Comparison of ENCODE assay signal across 8 mouse cellular contexts in genomic region chr17:33950131-33950625, GRCm38 (mm10). TPM values are rescaled to one million over a fixed set of nuclear protein-coding genes. Genes with fewer than 3 reads are reported as not detected.
DNase-seq lines count a peak whose midpoint lies in the region; ATAC-seq and TF ChIP-seq lines count a peak whose summit lies in the region.

No protein-coding gene starts in this region.

- ATAC-seq in heart, embryonic 11.5 days (replicated peaks; ENCODE audit: insufficient number of reproducible peaks, low FRiP score, low TSS enrichment) = no peak
- ATAC-seq in G1E (ENCODE audit: extremely low read depth, insufficient number of reproducible peaks, low FRiP score, poor library complexity, severe bottlenecking) = no peak
- ATAC-seq in heart, embryonic 15.5 days (replicated peaks; ENCODE audit: insufficient number of reproducible peaks, insufficient read depth, low FRiP score, low read depth) = no peak
- ATAC-seq in erythroid progenitor cell, adult 5-6 weeks (replicated peaks; ENCODE audit: low FRiP score, poor library complexity, severe bottlenecking) = no peak

- DNase-seq in heart, postnatal 4 days = no peak
- no peak for DNase-seq in G1E (ENCODE audit: low spot score)
- no peak for DNase-seq in adrenal gland, adult 8-10 months
- no peak for DNase-seq in ovary, postnatal 14 days (ENCODE audit: low spot score)

- H3K9ac ChIP-seq in heart, embryonic 11.5 days (ENCODE audit: low read depth, low read length) = peak overlapping the region; percentile 77; the same call in 1 of the 2 replicates
- H3K9ac ChIP-seq in heart, embryonic 15.5 days = peak overlapping the region; percentile 73

- peak overlapping the region; percentile 53 for H3K4me3 ChIP-seq in heart, embryonic 11.5 days (ENCODE audit: low read depth, low read length)
- H3K4me3 ChIP-seq in G1E (ENCODE audit: low read depth, low read length) (peak overlapping the region; percentile 93; the same call in 1 of the 2 replicates), macrophage (ENCODE audit: inconsistent target) (peak overlapping the region; percentile 41; the same call in 1 of the 2 replicates)
- H3K4me3 ChIP-seq in heart, embryonic 15.5 days = peak overlapping the region; percentile 61

- WGBS in heart, embryonic 11.5 days (ENCODE audit: insufficient replicate concordance) = 73% methylated on average over 10 of the region's 10 CpGs
- WGBS in heart, embryonic 15.5 days = 69% methylated on average over 10 of the region's 10 CpGs
- WGBS in macrophage (ENCODE audit: missing documents) = 83% methylated on average over 10 of the region's 10 CpGs

- H3K4me2 ChIP-seq in heart, embryonic 11.5 days = peak overlapping the region; percentile 96
- H3K4me2 ChIP-seq in heart, embryonic 15.5 days = peak overlapping the region; percentile 97

- no peak overlapping the region for H3K27ac ChIP-seq in heart, embryonic 11.5 days (ENCODE audit: low read depth, low read length)
- peak overlapping the region; percentile 89; the same call in 1 of the 2 replicates for H3K27ac ChIP-seq in heart, embryonic 15.5 days
- no peak overlapping the region for H3K27ac ChIP-seq in macrophage

- peaks cover 39% of the 10 kb centered on the region for H3K4me1 ChIP-seq in heart, embryonic 11.5 days (ENCODE audit: control insufficient read depth, insufficient read depth, low read length)
- peaks cover 64% of the 10 kb centered on the region for H3K4me1 ChIP-seq in G1E (ENCODE audit: insufficient read depth, low read depth, low read length)
- H3K4me1 ChIP-seq in heart, embryonic 15.5 days (replicated peaks) = peaks cover 53% of the 10 kb centered on the region

- H3K27me3 ChIP-seq in heart, embryonic 11.5 days (ENCODE audit: control insufficient read depth, insufficient read depth, low read length) = no peaks in the 10 kb centered on the region
- no peaks in the 10 kb centered on the region for H3K27me3 ChIP-seq in G1E (ENCODE audit: insufficient read depth, low read length)
- H3K27me3 ChIP-seq in heart, embryonic 15.5 days = no peaks in the 10 kb centered on the region

- peaks cover 54% of the 10 kb centered on the region for H3K79me2 ChIP-seq in macrophage (ENCODE audit: inconsistent target)

- no peak for TF ChIP-seq CTCF in G1E (IDR thresholded peaks at IDR 0.05; ENCODE audit: low read depth, low read length)

- H3K36me3 ChIP-seq in heart, embryonic 11.5 days (ENCODE audit: control insufficient read depth, insufficient read depth, low read length) = peaks cover 23% of the 10 kb centered on the region
- peaks cover 98% of the 10 kb centered on the region for H3K36me3 ChIP-seq in G1E (replicated peaks)
- peaks cover 38% of the 10 kb centered on the region for H3K36me3 ChIP-seq in heart, embryonic 15.5 days
- H3K36me3 ChIP-seq in macrophage (ENCODE audit: inconsistent target) = peaks cover 17% of the 10 kb centered on the region; the same call in 1 of the 2 replicates

- no peaks in the 10 kb centered on the region for H3K9me3 ChIP-seq in heart, embryonic 11.5 days (replicated peaks; ENCODE audit: control insufficient read depth, low read length)
- no peaks in the 10 kb centered on the region for H3K9me3 ChIP-seq in G1E (replicated peaks)
- no peaks in the 10 kb centered on the region for H3K9me3 ChIP-seq in heart, embryonic 15.5 days (replicated peaks)

RNA-seq across cellular contexts. Expression of gene B3galt4, which starts 1.1 kb away (rescaled TPM):
- polyA plus RNA-seq in heart, embryonic 11.5 days (2014; fragmentation: Nextera tagmentation; extraction: Ambion mirVana) = 2.8 and 5.9 TPM in 2 replicates
- 1 to 10 TPM; 2.3 to 2.9 TPM for total RNA-seq in heart, postnatal 4 days (2021)
- total RNA-seq in G1E (2014; fragmentation: Nextera tagmentation) (1.7 and 1.9 TPM in 2 replicates), G1E (2017) (3.0 and 3.6 TPM in 2 replicates)
- polyA plus RNA-seq in G1E (2012) (10.9 and 13.5 TPM in 2 replicates), macrophage (2018) (4.0 to 11.7 TPM (median 6.8 TPM) in 3 replicates)
- polyA plus RNA-seq in heart, embryonic 15.5 days (2015; fragmentation: Nextera tagmentation; extraction: Ambion mirVana) = 5.1 and 6.5 TPM in 2 replicates
- total RNA-seq in macrophage (2018; cell fraction: chromatin; rRNA removed) = 1 to 10 TPM in 17 of 26 experiments, under 1 TPM in 5, not detected in 4; 0.53 to 5.8 (median 1.8) TPM
- 10 to 100 TPM in 12 of 26 experiments, 1 to 10 TPM in 14; 2.6 to 14.7 (median 8.8) TPM for total RNA-seq in macrophage (2018; cell fraction: cytosol; rRNA removed)
- 10 to 100 TPM in 4 of 26 experiments, 1 to 10 TPM in 22; 2.0 to 13.7 (median 5.3) TPM for total RNA-seq in macrophage (2018; cell fraction: nucleus; rRNA removed)
- total RNA-seq in erythroid progenitor cell, adult 5-6 weeks (2015; ENCODE audit: low replicate concordance) = not detected in 2 replicates
- total RNA-seq in erythroid progenitor cell, adult 5-6 weeks (2017; ENCODE audit: low replicate concordance) = 0.26 and 2.8 TPM in 2 replicates
- total RNA-seq in adrenal gland, adult 8-10 months (2022) = 1 to 10 TPM; 6.9 to 8.7 (median 7.6) TPM

RNA-seq across cellular contexts. Expression of gene Vps52, which starts 5.4 kb away (rescaled TPM):
- 28.1 and 29.5 TPM in 2 replicates for polyA plus RNA-seq in heart, embryonic 11.5 days (2014; fragmentation: Nextera tagmentation; extraction: Ambion mirVana)
- total RNA-seq in heart, postnatal 4 days (2021) = 10 to 100 TPM; 38.1 to 40.1 TPM
- total RNA-seq in G1E (2014; fragmentation: Nextera tagmentation) = 30.0 and 34.1 TPM in 2 replicates
- 18.5 and 19.8 TPM in 2 replicates for total RNA-seq in G1E (2017)
- 45.6 and 48.9 TPM in 2 replicates for polyA plus RNA-seq in G1E (2012)
- polyA plus RNA-seq in heart, embryonic 15.5 days (2015; fragmentation: Nextera tagmentation; extraction: Ambion mirVana) = 35.5 and 44.7 TPM in 2 replicates
- 100 to 1,000 TPM in 10 of 26 experiments, 10 to 100 TPM in 16; 37.3 to 286 (median 91.8) TPM for total RNA-seq in macrophage (2018; cell fraction: chromatin; rRNA removed)
- 10 to 100 TPM; 27.0 to 41.6 (median 34.7) TPM for total RNA-seq in macrophage (2018; cell fraction: cytosol; rRNA removed)
- 10 to 100 TPM; 25.0 to 76.2 (median 51.1) TPM for total RNA-seq in macrophage (2018; cell fraction: nucleus; rRNA removed)
- 30.3 to 39.3 TPM (median 30.5 TPM) in 3 replicates for polyA plus RNA-seq in macrophage (2018)
- total RNA-seq in erythroid progenitor cell, adult 5-6 weeks (2015; ENCODE audit: low replicate concordance) = 8.0 and 18.4 TPM in 2 replicates
- total RNA-seq in erythroid progenitor cell, adult 5-6 weeks (2017; ENCODE audit: low replicate concordance) = 11.5 and 17.8 TPM in 2 replicates
- 10 to 100 TPM; 58.6 to 83.5 (median 69.6) TPM for total RNA-seq in adrenal gland, adult 8-10 months (2022)

RNA-seq across cellular contexts. Expression of gene Rps18, which starts 5.6 kb away (rescaled TPM):
- polyA plus RNA-seq in heart, embryonic 11.5 days (2014; fragmentation: Nextera tagmentation; extraction: Ambion mirVana) = 1,135 and 1,150 TPM in 2 replicates
- 100 to 1,000 TPM; 648 to 719 TPM for total RNA-seq in heart, postnatal 4 days (2021)
- total RNA-seq in G1E (2014; fragmentation: Nextera tagmentation) = 2,195 and 2,298 TPM in 2 replicates
- total RNA-seq in G1E (2017) = 1,704 and 1,830 TPM in 2 replicates
- 739 and 1,633 TPM in 2 replicates for polyA plus RNA-seq in G1E (2012)
- 847 and 935 TPM in 2 replicates for polyA plus RNA-seq in heart, embryonic 15.5 days (2015; fragmentation: Nextera tagmentation; extraction: Ambion mirVana)
- total RNA-seq in macrophage (2018; cell fraction: chromatin; rRNA removed) = 100 to 1,000 TPM in 21 of 26 experiments, 10 to 100 TPM in 5; 55.8 to 382 (median 130) TPM
- 1,000 to 10,000 TPM in 10 of 26 experiments, 100 to 1,000 TPM in 16; 572 to 1,270 (median 800) TPM for total RNA-seq in macrophage (2018; cell fraction: cytosol; rRNA removed)
- total RNA-seq in macrophage (2018; cell fraction: nucleus; rRNA removed) = 100 to 1,000 TPM in 25 of 26 experiments, 10 to 100 TPM in 1; 92.7 to 360 (median 186) TPM
- 829 to 1,952 TPM (median 1,389 TPM) in 3 replicates for polyA plus RNA-seq in macrophage (2018)
- 779 and 808 TPM in 2 replicates for total RNA-seq in erythroid progenitor cell, adult 5-6 weeks (2015; ENCODE audit: low replicate concordance)
- 194 and 380 TPM in 2 replicates for total RNA-seq in erythroid progenitor cell, adult 5-6 weeks (2017; ENCODE audit: low replicate concordance)
- 100 to 1,000 TPM; 668 to 711 (median 693) TPM for total RNA-seq in adrenal gland, adult 8-10 months (2022)

RNA-seq across cellular contexts. Expression of gene Wdr46, which starts 9.7 kb away (rescaled TPM):
- polyA plus RNA-seq in heart, embryonic 11.5 days (2014; fragmentation: Nextera tagmentation; extraction: Ambion mirVana) = 18.3 and 19.7 TPM in 2 replicates
- total RNA-seq in heart, postnatal 4 days (2021) = 10 to 100 TPM; 13.3 to 14.4 TPM
- 29.6 and 34.2 TPM in 2 replicates for total RNA-seq in G1E (2014; fragmentation: Nextera tagmentation)
- 30.7 and 31.1 TPM in 2 replicates for total RNA-seq in G1E (2017)
- 72.2 and 83.2 TPM in 2 replicates for polyA plus RNA-seq in G1E (2012)
- polyA plus RNA-seq in heart, embryonic 15.5 days (2015; fragmentation: Nextera tagmentation; extraction: Ambion mirVana) = 16.3 and 24.1 TPM in 2 replicates
- total RNA-seq in macrophage (2018; cell fraction: chromatin; rRNA removed) = 10 to 100 TPM in 15 of 26 experiments, 1 to 10 TPM in 11; 2.7 to 39.0 (median 15.4) TPM
- total RNA-seq in macrophage (2018; cell fraction: cytosol; rRNA removed) = 10 to 100 TPM in 21 of 26 experiments, 1 to 10 TPM in 5; 7.8 to 14.9 (median 12.4) TPM
- total RNA-seq in macrophage (2018; cell fraction: nucleus; rRNA removed) = 10 to 100 TPM in 12 of 26 experiments, 1 to 10 TPM in 14; 4.6 to 28.7 (median 9.5) TPM
- 10.9 to 27.3 TPM (median 11.8 TPM) in 3 replicates for polyA plus RNA-seq in macrophage (2018)
- total RNA-seq in erythroid progenitor cell, adult 5-6 weeks (2015; ENCODE audit: low replicate concordance) = 3.6 and 11.3 TPM in 2 replicates
- 4.6 and 8.2 TPM in 2 replicates for total RNA-seq in erythroid progenitor cell, adult 5-6 weeks (2017; ENCODE audit: low replicate concordance)
- total RNA-seq in adrenal gland, adult 8-10 months (2022) = 10 to 100 TPM; 30.0 to 43.8 (median 35.1) TPM

RNA-seq across cellular contexts. Expression of gene Pfdn6, which starts 10.0 kb away (rescaled TPM):
- polyA plus RNA-seq in heart, embryonic 11.5 days (2014; fragmentation: Nextera tagmentation; extraction: Ambion mirVana) = 147 and 151 TPM in 2 replicates
- total RNA-seq in heart, postnatal 4 days (2021) = 10 to 100 TPM; 78.0 to 79.5 TPM
- total RNA-seq in G1E (2014; fragmentation: Nextera tagmentation) (63.5 and 75.3 TPM in 2 replicates), G1E (2017) (133 and 141 TPM in 2 replicates)
- polyA plus RNA-seq in G1E (2012) (347 and 373 TPM in 2 replicates), macrophage (2018) (39.8 to 92.0 TPM (median 50.8 TPM) in 3 replicates)
- 112 and 115 TPM in 2 replicates for polyA plus RNA-seq in heart, embryonic 15.5 days (2015; fragmentation: Nextera tagmentation; extraction: Ambion mirVana)
- total RNA-seq in macrophage (2018; cell fraction: chromatin; rRNA removed) = 10 to 100 TPM in 11 of 26 experiments, 1 to 10 TPM in 13, not detected in 2; 1.5 to 26.8 (median 8.4) TPM
- total RNA-seq in macrophage (2018; cell fraction: cytosol; rRNA removed) = 10 to 100 TPM; 46.7 to 86.0 (median 67.1) TPM
- total RNA-seq in macrophage (2018; cell fraction: nucleus; rRNA removed) = 10 to 100 TPM in 21 of 26 experiments, 1 to 10 TPM in 5; 4.4 to 34.3 (median 16.2) TPM
- total RNA-seq in erythroid progenitor cell, adult 5-6 weeks (2015; ENCODE audit: low replicate concordance) = 52.0 and 68.1 TPM in 2 replicates
- total RNA-seq in erythroid progenitor cell, adult 5-6 weeks (2017; ENCODE audit: low replicate concordance) = 40.0 and 109 TPM in 2 replicates
- total RNA-seq in adrenal gland, adult 8-10 months (2022) = 100 to 1,000 TPM in 1 of 4 experiments, 10 to 100 TPM in 3; 74.1 to 119 (median 79.6) TPM

Comparison
In these comparisons a context has a peak if more than half of its experiments do, and no peak if none do; other contexts are left out.
1. H3K4me3 ChIP-seq: peak in every context shown above with its lines; median percentile 93 in G1E; 61 in heart, embryonic 15.5 days; 53 in heart, embryonic 11.5 days; 41 in macrophage.